14 mouse cellular contexts compared by ENCODE assay signal in genomic region chrX:143665771-143666170, GRCm38 (mm10).
A peak's percentile ranks its signal among the peaks of the same experiment; 100 is the strongest.
DNase-seq lines count a peak whose midpoint lies in the region; ATAC-seq and TF ChIP-seq lines count a peak whose summit lies in the region.
"Had no signal": no experiment of that assay in that cellular context is flagged by ENCODE, and none has a peak within 500 bp of the region (broad histone marks: within the 10 kb centered on the region; RNA-seq: fewer than 3 reads in every experiment).

No protein-coding gene starts in this region.

- H3K36me3 ChIP-seq in embryonic facial prominence, embryonic 14.5 days (ENCODE audit: control insufficient read depth, insufficient read depth, low read length) = no peaks in the 10 kb centered on the region
- no peaks in the 10 kb centered on the region for H3K36me3 ChIP-seq in hindbrain, embryonic 13.5 days
- no peaks in the 10 kb centered on the region for H3K36me3 ChIP-seq in midbrain, postnatal 0 days (ENCODE audit: insufficient read depth, low read length)
- H3K36me3 ChIP-seq: G1E had no signal

- no peaks in the 10 kb centered on the region for H3K4me1 ChIP-seq in embryonic facial prominence, embryonic 14.5 days (ENCODE audit: control insufficient read depth, insufficient read depth, low read length)
- H3K4me1 ChIP-seq in hindbrain, embryonic 13.5 days (replicated peaks) = peaks cover 20% of the 10 kb centered on the region
- H3K4me1 ChIP-seq in midbrain, postnatal 0 days (ENCODE audit: insufficient read depth, low read length) = 0 out of 2 replicates have a peak, but pooled peaks cover 3% of the 10 kb centered on the region

- H3K4me2 ChIP-seq in embryonic facial prominence, embryonic 14.5 days (ENCODE audit: low read depth, low read length) = peak overlapping the region; percentile 61; the same call in 1 of the 2 replicates
- H3K4me2 ChIP-seq in hindbrain, embryonic 13.5 days = peak overlapping the region; percentile 56
- peak overlapping the region; percentile 48 for H3K4me2 ChIP-seq in midbrain, postnatal 0 days (ENCODE audit: low read depth, low read length, poor library complexity, severe bottlenecking)

- WGBS in embryonic facial prominence, embryonic 14.5 days = 53% methylated on average over 2 of the region's 2 CpGs
- WGBS in hindbrain, embryonic 13.5 days = 34% methylated on average over 2 of the region's 2 CpGs
- WGBS in midbrain, postnatal 0 days = 36% methylated on average over 2 of the region's 2 CpGs

- intact Hi-C loops in gastrocnemius, postnatal 14 days (cut with DNase I; ENCODE audit: low total_unique reads) = loop anchor here (5.0 kb wide), 1 partner anchor 203 kb away; no protein-coding TSS in a partner anchor

- peaks cover 12% of the 10 kb centered on the region for H3K27me3 ChIP-seq in embryonic facial prominence, embryonic 14.5 days (replicated peaks; ENCODE audit: control insufficient read depth, insufficient read depth, low read length)
- H3K27me3 ChIP-seq in hindbrain, embryonic 13.5 days = 0 out of 2 replicates have a peak, but pooled peaks cover 6% of the 10 kb centered on the region
- H3K27me3 ChIP-seq in midbrain, postnatal 0 days (ENCODE audit: insufficient read depth, low read length) = no peaks in the 10 kb centered on the region

- TF ChIP-seq CTCF in layer of hippocampus, adult 2 months (conservative IDR thresholded peaks at IDR 0.05) = no peak
- no peak for TF ChIP-seq CTCF in midbrain, postnatal 0 days (IDR thresholded peaks at IDR 0.05)

- no peak for DNase-seq in layer of hippocampus, adult 2 months (ENCODE audit: low spot score in 2 of 2)
- no peak for DNase-seq in layer of hippocampus, adult 18-20 months (ENCODE audit: low spot score in 2 of 2)
- no peak for DNase-seq in embryonic facial prominence, embryonic 14.5 days (ENCODE audit: low spot score)
- DNase-seq in midbrain, postnatal 0 days (ENCODE audit: low spot score) = no peak
- DNase-seq in cerebellum, adult 9-10 months = no peak
- DNase-seq in gastrocnemius, postnatal 14 days = no peak
- DNase-seq in spleen, postnatal 10 days (ENCODE audit: low spot score in 2 of 2) = no peak
- DNase-seq: B cell, adult 2 months; kidney, adult 18-20 months; right cerebral cortex, postnatal 4 days had no signal

- H3K9me3 ChIP-seq in embryonic facial prominence, embryonic 14.5 days (ENCODE audit: control insufficient read depth, low read length) = no peaks in the 10 kb centered on the region
- H3K9me3 ChIP-seq in hindbrain, embryonic 13.5 days = no peaks in the 10 kb centered on the region
- no peaks in the 10 kb centered on the region for H3K9me3 ChIP-seq in midbrain, postnatal 0 days (ENCODE audit: low read length)
- H3K9me3 ChIP-seq: G1E had no signal

- peak overlapping the region; percentile 28; the same call in 1 of the 2 replicates for H3K27ac ChIP-seq in layer of hippocampus, adult 2 months
- no peak overlapping the region for H3K27ac ChIP-seq in embryonic facial prominence, embryonic 14.5 days (replicated peaks; ENCODE audit: low read depth, low read length)
- no peak overlapping the region for H3K27ac ChIP-seq in hindbrain, embryonic 13.5 days
- H3K27ac ChIP-seq in midbrain, postnatal 0 days (ENCODE audit: low read depth, low read length) = peak overlapping the region; percentile 84; the same call in 1 of the 2 replicates
- H3K27ac ChIP-seq: liver, embryonic 14.5 days; stomach, postnatal 0 days had no signal

- no peak overlapping the region for H3K9ac ChIP-seq in embryonic facial prominence, embryonic 14.5 days (ENCODE audit: low read depth, low read length)
- H3K9ac ChIP-seq in hindbrain, embryonic 13.5 days = 0 out of 2 replicates have a peak overlapping the region, but pooled peaks have one; percentile 78
- no peak overlapping the region for H3K9ac ChIP-seq in midbrain, postnatal 0 days (replicated peaks; ENCODE audit: low read length, poor library complexity, severe bottlenecking)
- H3K9ac ChIP-seq: liver, embryonic 14.5 days had no signal

- ATAC-seq in embryonic facial prominence, embryonic 14.5 days (ENCODE audit: low read depth) = no peak
- no peak for ATAC-seq in hindbrain, embryonic 13.5 days (ENCODE audit: low FRiP score)
- no peak for ATAC-seq in midbrain, postnatal 0 days (ENCODE audit: low FRiP score)

- H3K4me3 ChIP-seq in layer of hippocampus, adult 2 months = peak overlapping the region; percentile 62; the same call in 1 of the 2 replicates
- H3K4me3 ChIP-seq in embryonic facial prominence, embryonic 14.5 days (ENCODE audit: low read depth, low read length) = no peak overlapping the region
- peak overlapping the region; percentile 56 for H3K4me3 ChIP-seq in hindbrain, embryonic 13.5 days
- H3K4me3 ChIP-seq in midbrain, postnatal 0 days (ENCODE audit: low read depth, low read length) = peak overlapping the region; percentile 52

Comparison
In these comparisons a context has a peak if more than half of its experiments do, and no peak if none do; other contexts are left out.
1. H3K27ac ChIP-seq: peak in layer of hippocampus, adult 2 months (single experiment) and midbrain, postnatal 0 days (single experiment); none in embryonic facial prominence, embryonic 14.5 days (single experiment) and hindbrain, embryonic 13.5 days (single experiment).
2. Peak in every context shown above with its lines, with median percentiles within 50 percentile points of each other: H3K4me2 ChIP-seq.